Mouse (Mus musculus): ENCODE results near the gene Bbs9. TPM values are rescaled to one million over a fixed set of nuclear protein-coding genes. Genes with fewer than 3 reads are reported as not detected.

The Bbs9 gene
- polyA plus RNA-seq, 1 experiment from 2014 or later, result 7.1 TPM

GRCm38 (mm10) chr9:22537767-22538373 is 62.4 kb downstream of the Bbs9 start:
- WGBS, result 92% methylated on average over 11 of the region's 11 CpGs
- TF ChIP-seq EP300 (IDR thresholded peaks at IDR 0.05) (no peak), CTCF (IDR thresholded peaks at IDR 0.05) (no peak)
- no peak overlapping the region for H3K4me3 ChIP-seq (ENCODE audit: low read depth, low read length)
- ATAC-seq (no peak), DNase-seq (ENCODE audit: low spot score) (no peak)
- no peaks in the 10 kb centered on the region for H3K36me3 ChIP-seq (ENCODE audit: insufficient read depth, low read length)
- no peak overlapping the region for H3K27ac ChIP-seq (ENCODE audit: low read length)
- H3K27me3 ChIP-seq (replicated peaks; ENCODE audit: insufficient read depth, low read length), result no peaks in the 10 kb centered on the region
- H3K4me2 ChIP-seq (replicated peaks; ENCODE audit: low read depth, low read length), result no peak overlapping the region
- 0 out of 2 replicates have a peak, but pooled peaks cover 3% of the 10 kb centered on the region for H3K4me1 ChIP-seq (ENCODE audit: insufficient read depth, low read depth, low read length)
- no peaks in the 10 kb centered on the region for H3K9me3 ChIP-seq (ENCODE audit: low read length)
- H3K9ac ChIP-seq (replicated peaks; ENCODE audit: low read depth), result no peak overlapping the region

DNA sequence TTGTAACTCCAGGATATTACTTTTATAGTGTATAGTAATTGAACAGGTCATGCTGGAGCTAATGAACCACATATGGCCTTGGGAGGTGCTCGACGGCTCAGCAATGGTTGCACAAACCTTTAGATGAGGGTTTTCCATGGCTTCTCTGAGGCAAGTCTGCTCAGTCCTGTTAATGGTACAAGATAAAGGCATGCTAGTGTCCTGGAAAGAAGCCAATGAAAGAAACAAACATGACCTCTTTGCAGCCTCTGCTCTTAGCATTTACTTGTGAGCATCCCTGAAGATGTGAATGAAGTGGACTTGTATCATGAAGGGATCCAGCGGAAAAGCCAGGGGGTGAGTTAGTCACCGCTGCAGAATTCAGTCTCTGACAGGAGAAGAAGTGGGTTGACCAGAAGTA is 64.0 kb downstream of the Bbs9 start:
- no peak overlapping the region for H3K9ac ChIP-seq (replicated peaks; ENCODE audit: low read depth)
- H3K27me3 ChIP-seq (replicated peaks; ENCODE audit: insufficient read depth, low read length), result no peaks in the 10 kb centered on the region
- no peaks in the 10 kb centered on the region for H3K36me3 ChIP-seq (ENCODE audit: insufficient read depth, low read length)
- 0 out of 2 replicates have a peak, but pooled peaks cover 3% of the 10 kb centered on the region for H3K4me1 ChIP-seq (ENCODE audit: insufficient read depth, low read depth, low read length)
- TF ChIP-seq CTCF (IDR thresholded peaks at IDR 0.05), result no peak
- no peak for TF ChIP-seq EP300 (IDR thresholded peaks at IDR 0.05)
- H3K4me3 ChIP-seq (ENCODE audit: low read depth, low read length), result no peak overlapping the region
- no peak overlapping the region for H3K27ac ChIP-seq (ENCODE audit: low read length)
- DNase-seq (ENCODE audit: low spot score), result no peak
- WGBS, result 75% methylated on average over 4 of the region's 4 CpGs
- H3K4me2 ChIP-seq (replicated peaks; ENCODE audit: low read depth, low read length), result no peak overlapping the region
- ATAC-seq, result no peak
- H3K9me3 ChIP-seq (ENCODE audit: low read length), result no peaks in the 10 kb centered on the region

GRCm38 (mm10) chr9:22541130-22541529 is 65.6 kb downstream of the Bbs9 start:
- ATAC-seq, result peak; percentile 53
- no peak overlapping the region for H3K4me2 ChIP-seq (replicated peaks; ENCODE audit: low read depth, low read length)
- H3K4me1 ChIP-seq (ENCODE audit: insufficient read depth, low read depth, low read length), result 0 out of 2 replicates have a peak, but pooled peaks cover 3% of the 10 kb centered on the region
- H3K4me3 ChIP-seq (ENCODE audit: low read depth, low read length), result no peak overlapping the region
- H3K36me3 ChIP-seq (ENCODE audit: insufficient read depth, low read length), result no peaks in the 10 kb centered on the region
- H3K27ac ChIP-seq (ENCODE audit: low read length), result no peak overlapping the region
- 54% methylated on average over 10 of the region's 10 CpGs for WGBS
- peak; percentile 41 for DNase-seq (ENCODE audit: low spot score)
- TF ChIP-seq CTCF (IDR thresholded peaks at IDR 0.05) (no peak), EP300 (IDR thresholded peaks at IDR 0.05) (no peak)
- H3K27me3 ChIP-seq (replicated peaks; ENCODE audit: insufficient read depth, low read length), result no peaks in the 10 kb centered on the region
- no peaks in the 10 kb centered on the region for H3K9me3 ChIP-seq (ENCODE audit: low read length)
- H3K9ac ChIP-seq (replicated peaks; ENCODE audit: low read depth), result no peak overlapping the region

GRCm38 (mm10) chr9:22543467-22543866 is 68.0 kb downstream of the Bbs9 start:
- ATAC-seq (no peak), DNase-seq (ENCODE audit: low spot score) (no peak)
- Histone ChIP-seq H3K27me3 (replicated peaks; ENCODE audit: insufficient read depth, low read length) (no peaks in the 10 kb centered on the region), H3K9me3 (ENCODE audit: low read length) (no peaks in the 10 kb centered on the region), H3K4me2 (replicated peaks; ENCODE audit: low read depth, low read length) (no peak overlapping the region), H3K27ac (ENCODE audit: low read length) (no peak overlapping the region), H3K9ac (replicated peaks; ENCODE audit: low read depth) (no peak overlapping the region), H3K4me1 (ENCODE audit: insufficient read depth, low read depth, low read length) (0 out of 2 replicates have a peak, but pooled peaks cover 3% of the 10 kb centered on the region), H3K36me3 (ENCODE audit: insufficient read depth, low read length) (no peaks in the 10 kb centered on the region), H3K4me3 (ENCODE audit: low read depth, low read length) (no peak overlapping the region)
- TF ChIP-seq EP300 (IDR thresholded peaks at IDR 0.05) (no peak), CTCF (IDR thresholded peaks at IDR 0.05) (no peak)
- WGBS, result 79% methylated on average over 5 of the region's 5 CpGs

- Histone ChIP-seq H3K9ac (replicated peaks; ENCODE audit: low read depth) (no peak overlapping the region), H3K9me3 (ENCODE audit: low read length) (no peaks in the 10 kb centered on the region), H3K36me3 (ENCODE audit: insufficient read depth, low read length) (no peaks in the 10 kb centered on the region), H3K4me3 (ENCODE audit: low read depth, low read length) (no peak overlapping the region), H3K27me3 (replicated peaks; ENCODE audit: insufficient read depth, low read length) (no peaks in the 10 kb centered on the region), H3K27ac (ENCODE audit: low read length) (no peak overlapping the region), H3K4me1 (ENCODE audit: insufficient read depth, low read depth, low read length) (0 out of 2 replicates have a peak, but pooled peaks cover 3% of the 10 kb centered on the region), H3K4me2 (replicated peaks; ENCODE audit: low read depth, low read length) (no peak overlapping the region)
- DNase-seq (ENCODE audit: low spot score) (no peak), ATAC-seq (no peak)
- 65% methylated on average over 9 of the region's 9 CpGs for WGBS
- no peak for TF ChIP-seq EP300 (IDR thresholded peaks at IDR 0.05)
- no peak for TF ChIP-seq CTCF (IDR thresholded peaks at IDR 0.05)
These were observed 69.1 kb downstream of the Bbs9 start for GRCm38 (mm10) chr9:22544349-22545341.

GRCm38 (mm10) chr9:22551273-22551672 is 75.8 kb downstream of the Bbs9 start:
- H3K36me3 ChIP-seq (ENCODE audit: insufficient read depth, low read length), result no peaks in the 10 kb centered on the region
- no peaks in the 10 kb centered on the region for H3K9me3 ChIP-seq (ENCODE audit: low read length)
- no peak overlapping the region for H3K4me3 ChIP-seq (ENCODE audit: low read depth, low read length)
- H3K4me2 ChIP-seq (replicated peaks; ENCODE audit: low read depth, low read length), result no peak overlapping the region
- H3K9ac ChIP-seq (replicated peaks; ENCODE audit: low read depth), result no peak overlapping the region
- WGBS, result 58% methylated on average over 1 of the region's 1 CpGs
- H3K4me1 ChIP-seq (ENCODE audit: insufficient read depth, low read depth, low read length), result no peaks in the 10 kb centered on the region
- TF ChIP-seq CTCF (IDR thresholded peaks at IDR 0.05) (no peak), EP300 (IDR thresholded peaks at IDR 0.05) (no peak)
- DNase-seq (ENCODE audit: low spot score) (no peak), ATAC-seq (no peak)
- no peaks in the 10 kb centered on the region for H3K27me3 ChIP-seq (replicated peaks; ENCODE audit: insufficient read depth, low read length)
- no peak overlapping the region for H3K27ac ChIP-seq (ENCODE audit: low read length)
